Mouse (Mus musculus): ENCODE results near the gene Tmem98. TPM values are rescaled to one million over a fixed set of nuclear protein-coding genes. Genes with fewer than 3 reads are reported as not detected.

The Tmem98 gene
- 10 to 100 TPM; 12.3 to 14.2 (median 12.8) TPM for total RNA-seq (2022)

DNA sequence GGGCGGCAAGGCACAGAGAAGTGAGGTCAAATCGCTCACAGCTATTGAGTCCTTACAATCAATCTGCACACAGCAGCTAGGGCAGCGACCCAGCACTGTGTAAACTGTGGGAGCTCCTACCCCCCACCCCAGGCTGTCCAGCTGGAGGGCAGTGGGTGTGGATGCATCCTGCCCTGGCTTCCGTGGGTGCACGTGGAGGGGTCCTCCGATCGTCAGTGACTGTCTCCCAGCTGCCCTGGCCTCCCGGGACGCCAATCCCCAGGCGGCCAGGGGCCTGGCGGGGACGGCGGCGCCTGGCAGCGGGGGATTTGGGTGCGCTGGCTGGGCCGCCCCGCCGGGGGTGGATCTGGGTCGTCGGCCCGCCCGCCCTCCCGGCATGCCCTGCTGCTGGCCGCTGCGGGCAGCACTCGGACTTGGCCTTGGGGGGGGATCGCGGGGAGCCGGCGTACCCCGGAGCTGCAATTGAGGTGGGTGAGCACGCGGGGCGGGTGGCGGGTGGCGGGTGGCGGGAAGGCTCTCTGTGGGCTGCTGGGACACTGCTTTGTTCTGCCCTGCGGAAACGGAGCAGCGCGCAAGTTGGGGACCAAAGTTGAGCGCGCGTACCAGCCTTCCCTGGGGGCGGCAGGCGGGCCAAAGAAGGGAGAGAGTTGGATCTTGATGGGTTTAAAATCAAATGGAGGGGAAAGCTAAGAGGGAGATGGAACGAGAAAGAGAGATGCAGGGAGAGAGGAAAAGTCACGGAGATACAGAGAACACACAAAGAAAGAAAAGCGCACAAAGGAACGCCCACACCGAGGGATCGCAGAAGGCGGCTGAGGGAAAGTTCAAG is at the start of gene Tmem98:
Gene Tmem98 (plus strand): TSS at position 183 of the 829 bp plus-strand sequence.
- no peak for DNase-seq (ENCODE audit: low spot score)

DNA sequence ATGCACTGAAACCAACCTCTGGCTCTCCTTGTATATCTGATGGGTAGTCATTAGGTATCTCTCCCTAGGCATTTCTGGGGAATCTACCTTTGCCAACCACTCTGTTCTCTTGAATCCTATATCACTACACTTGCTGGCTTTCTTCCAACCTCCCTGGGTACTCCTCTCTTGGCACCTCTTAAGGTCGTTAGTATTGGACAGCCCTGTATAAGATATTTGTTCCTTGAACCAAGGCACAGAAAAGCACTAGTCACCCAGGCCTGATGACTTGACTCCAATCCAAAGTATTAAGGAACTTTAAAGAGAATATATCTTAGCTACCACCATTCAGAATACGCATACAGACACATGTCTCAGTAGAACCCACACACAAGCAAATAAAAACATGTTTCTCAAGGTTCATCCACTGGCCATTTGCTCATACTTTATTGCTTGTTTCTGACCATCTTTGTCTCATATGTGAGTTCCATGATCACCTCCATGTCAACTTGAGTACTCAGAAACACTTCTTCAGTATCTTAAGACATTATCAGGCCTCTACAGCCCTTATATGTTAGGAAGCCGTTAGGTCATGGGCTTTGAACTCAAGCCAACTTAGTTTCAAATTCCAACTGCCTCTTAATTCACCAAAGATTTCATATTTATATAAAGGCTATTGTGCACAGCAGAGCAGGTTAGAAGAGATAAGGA is 48.5 kb upstream of the Tmem98 start:
- no peak for DNase-seq (ENCODE audit: low spot score)

DNA sequence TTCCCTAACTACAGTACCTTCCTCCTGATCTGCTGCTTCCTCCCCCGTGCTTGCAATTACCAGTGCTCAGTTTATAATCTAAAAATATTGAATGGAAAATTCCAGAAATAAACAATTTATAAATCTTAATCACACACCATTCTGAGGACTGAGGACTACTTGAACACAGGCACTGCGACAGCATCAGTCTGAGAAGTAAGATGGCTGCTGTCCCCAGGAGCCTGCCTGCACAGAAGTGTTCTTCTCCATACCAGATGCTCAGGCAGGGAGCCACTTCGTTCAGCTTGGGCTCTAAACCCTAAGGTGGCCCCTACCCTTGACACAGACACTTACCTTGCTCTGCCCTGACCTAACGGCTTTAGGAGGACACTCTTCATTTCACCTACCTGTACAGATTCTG is 47.9 kb upstream of the Tmem98 start:
- no peak for DNase-seq (ENCODE audit: low spot score)

DNA sequence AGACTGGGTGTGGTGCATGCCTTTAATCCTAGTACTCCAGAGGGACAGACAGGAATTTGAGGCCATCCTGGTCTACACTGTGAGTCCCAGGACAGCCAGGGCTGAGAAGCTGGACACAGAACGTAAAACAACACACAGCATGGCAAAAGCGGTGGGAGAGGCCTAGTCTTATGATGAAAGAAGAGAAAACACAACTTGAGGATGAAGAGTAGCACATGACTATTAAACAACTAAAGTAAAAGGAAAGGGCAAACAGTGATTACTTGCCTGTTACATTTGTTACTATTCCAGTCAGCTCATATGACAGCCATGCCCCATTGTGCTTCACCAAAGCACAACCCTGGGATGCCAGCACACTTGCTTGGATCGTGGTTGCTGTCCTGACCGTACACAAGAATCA is 43.9 kb upstream of the Tmem98 start:
- no peak for DNase-seq (ENCODE audit: low spot score)

DNA sequence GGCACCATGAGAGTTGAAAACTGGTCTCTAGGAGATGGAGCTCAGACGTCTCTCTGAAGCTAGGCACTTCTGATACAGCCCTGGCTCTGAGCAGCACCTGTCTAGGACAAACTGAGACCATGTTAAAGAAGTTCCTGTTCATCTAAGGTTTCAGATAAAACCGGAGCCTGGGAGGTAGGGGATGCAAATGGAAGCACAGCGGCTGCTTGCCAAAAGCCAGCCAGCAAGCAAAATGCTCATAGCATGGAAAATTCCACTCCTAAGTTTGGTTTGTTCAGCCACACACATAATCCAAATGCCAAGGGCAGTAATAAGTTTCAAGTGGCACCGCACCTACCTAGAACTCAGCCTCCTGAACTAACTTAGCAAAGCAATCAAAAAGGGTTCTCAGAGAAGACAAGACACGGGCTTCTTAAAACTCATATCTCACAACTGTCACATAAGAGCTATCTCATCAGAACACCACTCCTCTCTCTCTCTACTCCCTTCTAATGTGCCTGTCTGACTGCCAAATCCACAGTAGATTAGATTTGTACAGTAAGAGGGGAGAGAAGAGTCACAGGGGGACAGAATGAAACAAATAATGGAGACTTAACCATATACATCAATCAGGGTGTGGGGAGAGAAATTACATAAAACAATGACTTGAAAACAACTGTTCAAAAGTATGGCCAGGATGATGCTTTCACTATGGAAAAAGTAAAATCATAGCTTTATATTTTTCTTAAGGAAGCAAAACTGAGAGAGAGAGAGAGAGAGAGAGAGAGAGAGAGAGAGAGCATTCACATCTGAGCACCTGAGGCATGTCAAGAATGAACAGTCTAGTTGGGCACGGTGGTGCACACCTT is 43.3 kb upstream of the Tmem98 start:
- DNase-seq (ENCODE audit: low spot score) = no peak

DNA sequence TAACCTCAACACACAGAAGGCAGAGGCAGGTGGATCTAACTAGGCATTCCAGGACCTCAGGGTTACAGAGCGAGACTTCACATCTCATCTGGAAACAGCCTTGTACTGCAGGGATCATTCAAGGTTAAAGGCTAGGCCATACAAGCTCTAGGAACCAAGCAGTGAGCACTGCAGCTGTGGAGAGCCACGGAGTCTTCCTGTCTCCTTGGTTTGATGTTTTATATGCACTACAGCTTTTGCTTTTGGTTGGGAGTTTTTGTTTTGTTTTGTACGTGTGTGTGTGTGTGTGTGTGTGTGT is 42.7 kb upstream of the Tmem98 start:
- DNase-seq (ENCODE audit: low spot score) = no peak

DNA sequence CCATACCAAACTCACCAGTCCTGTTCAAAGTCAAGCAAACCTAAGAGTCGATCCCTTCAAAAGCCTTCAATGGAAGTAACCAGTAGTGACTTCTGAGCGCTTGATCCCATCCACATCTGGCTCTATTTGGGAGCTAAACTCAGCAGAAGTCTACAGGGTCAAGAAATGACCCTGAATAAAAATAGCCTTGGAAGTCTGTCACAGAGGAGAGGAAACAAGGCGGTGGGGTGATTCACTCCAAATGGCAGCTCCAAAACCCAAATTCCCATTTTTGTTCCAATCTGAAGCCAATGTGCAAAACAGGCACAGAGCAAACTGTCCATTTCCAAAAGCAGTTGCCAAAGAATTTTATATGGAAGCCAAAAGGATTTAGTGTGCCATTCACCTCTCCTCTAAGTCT is 38.8 kb upstream of the Tmem98 start:
- DNase-seq (ENCODE audit: low spot score) = peak; percentile 22

DNA sequence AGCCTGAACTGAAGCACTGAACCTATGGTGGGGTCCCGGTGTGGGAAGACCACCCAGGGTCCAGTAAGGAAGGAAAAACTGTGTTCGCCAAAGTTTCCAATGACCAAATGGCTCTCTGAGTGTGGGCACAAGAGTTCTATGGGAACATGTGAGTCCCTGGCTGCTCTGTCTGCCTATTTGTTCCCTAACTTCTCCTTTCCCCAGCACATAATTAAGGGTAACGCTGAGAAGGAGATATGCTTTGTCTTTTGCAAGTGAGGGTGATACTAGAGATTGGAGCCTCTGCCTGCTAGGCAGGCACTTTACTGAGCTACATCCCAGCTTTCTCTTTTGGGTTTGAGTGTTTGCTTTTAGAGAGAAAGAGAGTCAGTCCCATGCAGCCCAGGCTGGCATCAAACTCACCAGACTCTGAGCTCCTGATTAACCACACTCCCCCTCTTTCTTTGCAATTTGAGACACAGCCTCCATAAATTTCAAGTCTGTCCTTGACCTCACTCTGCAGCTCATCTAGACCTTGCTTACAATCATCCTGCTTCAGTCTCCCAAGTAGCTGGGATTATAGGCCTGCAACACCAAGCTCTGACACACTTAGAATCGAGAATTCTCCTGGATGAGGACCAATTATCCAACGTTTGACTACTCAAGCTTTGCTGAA is 38.3 kb upstream of the Tmem98 start:
- no peak for DNase-seq (ENCODE audit: low spot score)

DNA sequence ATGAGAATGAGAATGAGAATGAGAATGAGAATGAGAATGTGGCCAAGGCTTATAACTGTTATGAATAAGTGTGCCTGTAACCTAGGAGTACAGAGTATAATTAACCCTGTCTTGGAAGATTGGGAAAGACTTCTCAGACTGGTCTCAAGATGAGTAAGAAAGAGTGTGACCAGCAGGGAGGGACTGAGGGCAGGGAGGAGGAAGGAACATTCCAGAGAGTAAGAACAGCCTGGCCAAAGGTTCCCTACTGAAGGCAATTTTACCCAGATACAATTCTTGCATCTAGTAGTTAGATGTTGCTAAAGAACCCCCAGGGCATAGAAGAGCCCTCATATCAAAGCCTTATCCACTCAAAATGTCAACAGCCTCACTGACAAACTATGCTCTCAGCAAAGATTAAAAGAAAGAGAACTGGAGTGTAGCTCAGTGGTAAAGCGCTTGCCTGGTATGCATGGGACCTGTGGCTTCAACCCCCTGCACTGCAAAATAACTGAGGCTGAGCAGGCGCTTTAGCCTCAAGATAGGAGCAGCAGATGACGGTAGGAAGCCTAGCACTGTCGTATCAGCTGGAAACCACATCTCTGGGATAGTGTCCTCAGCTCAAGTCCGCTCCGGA is 37.3 kb upstream of the Tmem98 start:
- no peak for DNase-seq (ENCODE audit: low spot score)

DNA sequence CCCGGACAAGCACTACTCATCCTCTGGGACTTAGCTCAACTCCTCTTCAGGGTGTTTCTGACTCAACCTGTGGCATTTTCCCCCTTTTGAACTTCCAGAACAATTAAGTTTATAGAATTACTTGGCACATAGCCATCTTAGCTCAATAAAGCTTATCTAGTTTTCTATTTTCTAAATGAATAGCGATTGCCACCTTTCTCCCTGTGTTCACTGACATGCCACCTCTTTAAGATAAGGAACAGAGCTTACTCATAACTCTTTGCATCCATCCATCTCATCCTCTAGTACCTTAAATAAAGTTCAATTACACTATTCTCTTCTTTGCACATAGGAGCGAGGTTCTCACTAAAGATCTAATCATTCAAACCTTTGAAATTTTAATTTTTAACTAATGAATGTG is 34.4 kb upstream of the Tmem98 start:
- no peak for DNase-seq (ENCODE audit: low spot score)

DNA sequence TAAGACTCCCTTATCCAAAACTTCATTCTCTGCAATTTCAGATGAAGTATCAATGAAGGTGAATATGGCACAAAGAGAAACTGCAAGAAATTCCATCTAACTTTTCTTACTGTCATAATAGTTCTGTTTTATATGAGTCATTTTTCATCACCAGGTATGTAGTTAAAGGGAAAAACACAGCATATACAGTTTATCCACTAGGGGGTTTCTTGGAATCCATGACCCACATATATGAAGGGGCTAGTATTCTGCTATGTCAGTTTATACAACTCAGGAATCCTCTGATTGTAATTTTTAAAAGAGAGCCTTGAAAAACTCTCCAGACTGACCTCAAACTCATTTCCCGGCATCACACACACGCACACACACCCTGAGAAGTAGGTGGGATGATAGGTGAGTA is 32.3 kb upstream of the Tmem98 start:
- no peak for DNase-seq (ENCODE audit: low spot score)

DNA sequence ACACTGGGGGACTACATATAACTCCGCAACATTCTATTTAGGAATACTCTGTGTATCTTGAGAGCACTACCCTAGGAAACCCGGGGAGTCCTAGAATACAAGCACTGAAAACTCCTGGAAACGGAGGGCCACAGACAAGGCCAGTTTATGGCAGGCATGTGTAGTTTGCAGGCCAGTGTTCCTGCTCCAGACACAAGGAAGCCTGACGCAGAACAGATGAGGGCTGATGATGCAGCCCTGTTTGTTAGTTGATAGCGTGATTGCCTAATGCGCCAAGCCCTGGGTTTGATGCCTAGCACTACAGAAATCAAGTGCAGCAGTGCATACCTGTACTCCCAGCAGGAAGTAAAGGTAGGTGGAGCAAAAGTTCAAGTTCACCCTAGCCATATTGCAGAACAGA is 31.8 kb upstream of the Tmem98 start:
- no peak for DNase-seq (ENCODE audit: low spot score)

DNA sequence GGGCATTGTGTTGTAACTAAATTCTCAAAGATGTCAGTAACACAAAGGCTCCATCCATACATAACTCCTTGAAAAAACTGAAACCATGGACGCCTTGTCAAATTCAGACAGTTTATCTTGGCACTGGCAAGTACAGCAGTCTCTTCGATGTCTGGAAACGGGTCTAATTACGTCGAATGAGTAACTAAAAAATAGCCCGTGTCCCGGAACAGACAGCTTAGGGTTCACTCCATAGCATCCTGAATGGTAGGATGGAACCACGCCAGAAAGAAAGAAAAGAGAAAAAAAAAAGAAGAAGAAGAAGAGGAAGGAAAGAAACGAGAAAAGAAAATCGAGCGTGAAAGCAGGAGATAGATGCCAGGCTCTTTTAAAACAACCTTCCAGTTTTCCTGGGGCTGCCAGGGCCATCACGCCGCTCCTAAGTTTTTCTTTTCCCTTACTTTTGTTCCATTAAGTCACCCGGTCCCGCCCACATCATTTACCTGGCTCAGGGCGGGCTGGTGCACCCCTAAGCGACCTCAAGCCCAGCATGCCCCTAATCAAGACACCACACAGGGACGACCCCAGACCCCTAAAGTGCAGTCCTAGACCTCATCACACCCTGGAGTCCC is 31.0 kb upstream of the Tmem98 start:
- no peak for DNase-seq (ENCODE audit: low spot score)

DNA sequence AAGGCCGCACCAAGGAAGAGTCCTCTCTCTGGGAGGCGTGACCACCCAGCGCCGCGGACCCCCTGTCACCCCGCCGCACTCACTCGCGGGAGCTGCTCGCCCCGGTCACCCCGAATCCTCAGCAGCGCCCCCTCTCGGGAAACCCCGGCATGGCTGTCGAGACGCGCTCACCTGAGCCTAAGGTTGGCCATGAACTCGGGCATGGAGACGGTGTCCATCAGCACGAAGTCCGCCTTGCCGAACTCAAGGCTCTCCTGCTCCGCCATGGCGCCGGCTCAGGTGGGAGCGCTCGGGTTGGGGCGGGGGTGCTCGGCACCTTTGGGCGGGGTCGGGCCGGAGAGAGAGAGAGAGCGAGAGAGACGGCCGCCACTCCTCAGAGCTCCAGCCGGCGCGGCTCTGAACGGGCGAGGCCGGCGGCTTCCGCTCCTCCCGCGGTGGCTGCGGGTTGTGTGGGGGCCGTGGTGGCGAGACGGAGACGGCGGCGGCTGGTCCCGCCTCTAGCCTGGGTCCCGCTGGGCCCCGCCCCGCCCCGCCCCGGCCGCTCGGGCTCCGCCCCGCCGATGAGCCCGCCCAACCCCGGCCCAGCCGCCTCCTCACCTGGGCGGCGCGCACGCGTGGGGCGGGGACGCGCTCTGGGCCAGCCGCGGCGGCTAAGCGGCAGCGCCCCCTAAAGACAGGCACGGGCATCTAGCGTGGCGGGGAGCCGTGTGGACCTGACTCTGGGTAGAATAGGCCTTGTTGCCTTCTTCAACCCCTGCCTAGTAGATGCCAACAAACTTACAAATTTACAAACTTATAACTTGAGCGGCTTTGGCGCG is 30.2 kb upstream of the Tmem98 start, which contains the start of gene Myo1d:
Gene Myo1d (minus strand): TSS at position 499 of the 818 bp plus-strand sequence.
- peak; percentile 84 for DNase-seq (ENCODE audit: low spot score)

DNA sequence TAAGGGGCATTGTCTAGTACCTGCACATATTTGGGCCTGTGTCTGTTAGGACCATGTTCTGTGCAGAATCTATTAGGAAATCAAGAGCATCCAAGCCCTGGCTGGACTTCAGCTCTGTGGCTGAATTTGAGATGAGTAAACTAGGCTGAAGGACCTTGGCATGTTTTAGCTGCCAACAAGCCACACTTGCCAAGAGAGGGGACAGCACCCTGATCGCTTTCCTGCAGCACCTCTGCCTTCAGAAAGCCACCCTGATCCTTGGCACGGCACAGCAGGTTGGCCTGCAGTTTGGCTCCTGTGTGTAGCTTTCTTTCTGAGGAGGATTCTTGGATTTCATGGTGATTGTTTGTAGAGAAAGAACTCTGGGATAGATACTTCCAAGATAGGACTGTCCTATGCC is 28.4 kb upstream of the Tmem98 start:
- no peak for DNase-seq (ENCODE audit: low spot score)

DNA sequence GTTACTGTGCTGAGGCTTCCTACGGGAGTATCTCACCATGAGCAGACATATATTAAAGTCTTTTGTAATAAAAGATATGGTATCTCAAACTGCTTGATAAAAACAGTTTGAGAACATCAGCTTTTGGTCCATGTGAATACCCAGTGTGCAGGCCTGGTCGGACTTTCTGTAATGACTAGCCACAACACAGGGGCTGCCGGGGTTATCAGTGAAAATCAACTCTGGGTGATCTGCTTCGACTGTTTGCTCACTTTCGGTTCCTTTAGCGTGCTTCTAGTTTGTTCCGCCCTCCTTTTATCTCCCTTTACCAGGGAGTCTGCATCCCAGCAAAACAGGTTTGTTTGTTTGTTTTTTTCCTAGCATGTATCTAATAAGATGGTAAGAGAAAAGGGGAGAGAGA is 26.5 kb upstream of the Tmem98 start:
- no peak for DNase-seq (ENCODE audit: low spot score)

DNA sequence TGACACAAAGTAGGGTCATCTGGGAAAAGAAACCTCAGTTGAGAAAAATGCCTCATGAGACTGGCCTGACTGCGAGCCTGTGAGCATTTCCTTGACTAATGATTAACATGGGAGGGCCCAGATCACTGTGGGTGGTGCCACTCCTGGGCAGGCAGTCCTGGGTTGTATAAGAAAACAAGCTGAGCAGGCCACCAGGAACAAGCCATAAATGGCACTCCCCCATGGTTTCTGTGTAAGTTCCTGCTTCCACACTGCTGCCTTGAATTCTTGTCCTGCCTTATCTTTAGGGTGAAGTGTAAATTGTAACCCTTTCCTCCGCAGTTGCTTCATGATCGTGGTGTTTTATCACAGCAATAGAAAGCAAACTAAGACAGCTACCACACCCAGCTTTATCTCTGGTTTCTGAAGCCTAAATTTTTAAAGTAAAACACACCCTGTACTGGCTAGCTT is 25.7 kb upstream of the Tmem98 start:
- no peak for DNase-seq (ENCODE audit: low spot score)

DNA sequence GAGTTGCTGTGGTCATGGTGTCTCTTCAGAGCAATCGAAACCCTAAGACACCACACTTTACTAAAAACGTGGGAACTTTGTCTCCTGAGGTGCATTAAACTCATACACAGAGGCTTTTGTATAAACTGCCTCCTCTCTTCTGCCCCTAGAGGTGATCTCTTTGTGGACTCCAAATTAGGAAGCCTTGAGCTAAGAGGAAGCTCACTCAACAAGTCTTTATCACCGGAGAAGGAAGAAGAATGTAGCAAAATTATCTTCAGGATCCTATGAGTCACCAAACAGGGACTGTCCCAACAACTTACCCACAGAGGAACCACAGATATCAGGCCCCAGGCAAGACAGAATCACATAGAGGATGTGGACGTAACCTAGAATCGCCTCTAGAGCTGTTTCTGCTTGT is 24.3 kb upstream of the Tmem98 start:
- DNase-seq (ENCODE audit: low spot score) = no peak

DNA sequence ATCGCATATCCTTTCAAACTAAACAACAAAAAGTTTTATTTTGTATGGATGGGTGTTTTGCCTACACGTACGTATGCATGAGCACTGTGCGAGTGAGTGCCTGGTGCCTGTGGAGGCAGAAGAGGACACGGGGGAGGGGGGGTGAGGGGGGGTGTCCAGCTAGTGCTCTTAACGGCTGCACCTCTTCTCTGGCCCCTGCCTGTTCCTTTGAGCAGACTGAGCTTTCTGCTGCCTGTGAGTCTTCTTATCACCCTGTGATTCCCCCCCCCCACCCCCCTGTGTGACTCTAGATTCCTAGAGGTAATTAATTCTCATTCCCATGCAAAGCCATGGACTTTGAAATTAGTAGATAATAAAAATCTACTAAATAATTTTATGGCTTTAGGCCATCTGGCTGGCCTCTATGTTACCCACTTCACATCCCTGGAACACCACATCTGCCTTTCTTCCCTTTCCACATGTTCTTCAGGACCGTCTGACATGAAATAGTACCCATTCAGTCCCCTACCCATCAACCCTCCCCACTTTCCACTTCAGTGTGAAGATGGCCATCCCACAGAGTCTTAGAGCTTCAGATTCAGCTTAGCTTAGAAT is 20.2 kb upstream of the Tmem98 start:
- no peak for DNase-seq (ENCODE audit: low spot score)

DNA sequence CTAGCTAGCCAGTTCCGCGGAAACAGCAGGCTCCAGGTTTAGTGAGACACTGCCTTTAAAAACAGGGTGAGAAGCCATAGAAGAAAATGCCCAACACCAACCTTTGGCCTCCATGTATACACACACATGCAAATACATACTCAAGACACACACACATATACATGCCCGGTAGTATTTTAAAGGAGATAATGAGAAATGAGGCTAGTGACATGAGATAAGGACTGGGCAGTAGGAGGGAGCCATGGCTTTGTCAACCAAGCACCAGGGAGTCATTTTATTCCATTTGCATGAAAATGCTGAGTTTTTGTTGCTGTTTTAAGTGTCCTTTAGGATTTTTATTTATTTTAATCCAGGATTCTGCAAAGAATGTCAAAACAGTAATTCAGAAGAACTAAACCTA is 19.6 kb upstream of the Tmem98 start:
- DNase-seq (ENCODE audit: low spot score) = no peak
